Mouse (Mus musculus): ENCODE results near the gene Tbc1d10c. TPM values are rescaled to one million over a fixed set of nuclear protein-coding genes. Genes with fewer than 3 reads are reported as not detected.

Gene Tbc1d10c
- polyA plus RNA-seq (2012; rRNA removed) = 1.7 and 2.6 TPM in 2 replicates

DNA sequence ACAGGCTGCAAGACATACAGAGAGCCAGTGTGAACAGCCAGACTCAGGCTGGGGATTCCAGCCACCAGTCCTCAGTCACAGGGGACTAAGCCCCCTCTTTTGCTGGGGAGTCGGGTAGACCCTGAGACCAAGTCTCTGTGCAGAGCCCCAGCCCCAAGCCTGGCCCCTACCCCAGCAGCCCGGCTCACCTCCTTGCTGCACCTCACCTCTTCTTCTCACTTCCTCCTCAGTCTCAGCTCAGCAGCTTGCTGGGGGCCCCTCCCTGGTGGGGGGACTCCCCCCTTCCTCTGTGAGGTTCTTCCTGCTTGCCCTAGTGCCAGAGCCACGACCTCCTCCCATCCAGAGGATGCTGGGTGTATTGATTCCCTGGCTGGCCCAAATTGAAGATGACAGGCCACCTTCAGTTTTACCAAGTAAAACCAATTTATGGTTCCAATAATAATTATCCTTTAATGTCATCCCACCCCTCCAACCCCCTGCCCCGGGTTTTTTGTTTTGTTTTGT is at the start of gene Tbc1d10c:
Gene Tbc1d10c, minus strand, starts transcription at position 454 of the 504 bp plus-strand sequence.

DNA sequence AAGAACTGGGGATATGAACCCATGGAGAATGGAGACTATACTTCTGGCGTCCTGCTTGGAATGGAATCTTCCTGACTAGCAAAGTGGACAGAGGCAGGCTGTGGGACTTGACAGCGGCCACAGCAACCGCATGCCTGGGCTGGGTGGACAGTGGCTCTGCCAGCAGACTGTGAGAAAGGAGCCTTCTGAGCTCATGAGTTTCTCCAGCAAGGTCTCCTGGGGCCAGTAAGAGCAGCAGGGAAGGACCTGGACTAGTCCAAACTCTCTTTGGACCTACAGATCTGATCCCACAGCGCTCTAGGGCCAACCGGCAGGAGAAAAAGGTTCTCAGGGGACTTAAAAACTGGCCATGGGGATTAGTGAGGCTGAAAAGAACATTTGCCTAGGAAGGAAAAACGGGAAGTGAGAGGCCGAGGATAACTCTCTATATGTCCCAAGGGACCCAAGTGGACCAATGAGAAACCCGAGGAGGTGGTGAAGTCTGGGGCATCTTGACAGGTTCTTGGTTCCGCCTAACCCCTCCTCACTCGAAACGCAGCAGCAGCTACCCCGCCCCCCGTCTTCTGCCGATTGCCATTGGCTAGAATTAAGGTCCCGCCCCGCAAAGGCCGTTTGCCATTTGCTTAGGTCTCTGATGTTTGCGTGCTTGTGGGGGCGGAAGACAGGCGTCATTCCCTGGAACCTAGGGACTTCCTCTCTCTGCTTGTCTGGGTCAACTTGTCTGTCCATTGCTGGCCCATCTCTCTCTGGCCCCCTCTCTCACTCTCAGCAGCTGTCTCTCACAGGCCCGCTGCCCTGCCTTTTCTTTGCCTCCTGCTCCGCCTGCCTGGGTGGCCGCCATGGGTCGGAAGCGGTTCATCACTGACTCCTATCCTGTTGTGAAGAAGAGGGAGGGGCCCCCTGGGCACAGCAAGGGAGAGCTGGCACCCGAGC is 40.4 kb upstream of the Tbc1d10c start, which contains the start of gene Pold4:
Gene Pold4, plus strand, starts transcription at position 647 of the 933 bp plus-strand sequence.

DNA sequence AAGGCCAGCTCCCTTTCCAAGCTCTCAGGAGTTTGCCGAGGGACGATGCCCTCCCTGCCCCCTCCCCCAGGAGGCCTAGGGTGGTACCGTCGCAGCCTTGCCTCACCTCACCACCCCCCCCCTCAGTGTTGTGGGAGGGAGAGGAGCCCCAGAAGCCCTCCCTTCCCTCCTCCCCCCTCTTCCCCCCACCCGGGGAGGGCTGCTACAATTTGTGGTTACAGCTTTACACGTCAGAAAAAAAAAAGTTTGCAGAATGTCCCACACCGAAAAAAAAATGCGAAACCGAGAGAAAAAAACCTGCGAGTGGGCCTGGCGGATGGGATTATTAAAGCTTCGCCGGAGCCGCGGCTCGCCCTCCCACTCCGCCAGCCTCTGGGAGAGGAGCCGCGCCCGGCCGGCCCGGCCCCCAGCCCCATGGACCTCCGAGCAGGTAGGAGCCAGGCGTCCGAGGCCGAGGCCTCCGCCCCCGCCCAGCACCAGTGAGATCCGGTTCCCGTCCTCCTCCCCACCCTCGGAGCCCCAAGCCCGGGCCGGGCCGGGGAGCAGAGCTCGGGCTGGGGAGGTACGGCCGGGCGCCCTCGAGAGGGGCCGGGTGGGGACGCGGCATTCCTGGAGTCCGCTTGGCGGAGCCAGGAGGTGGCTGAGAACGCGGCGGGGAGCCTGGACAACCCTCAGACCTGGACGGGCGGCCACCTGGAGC is 23.1 kb upstream of the Tbc1d10c start, which contains the start of the genes Clcf1 and AC109138.7:
Gene Clcf1, plus strand, starts transcription at position 168 of the 700 bp plus-strand sequence.
Gene AC109138.7, plus strand, starts transcription at position 287 of the 700 bp plus-strand sequence.

DNA sequence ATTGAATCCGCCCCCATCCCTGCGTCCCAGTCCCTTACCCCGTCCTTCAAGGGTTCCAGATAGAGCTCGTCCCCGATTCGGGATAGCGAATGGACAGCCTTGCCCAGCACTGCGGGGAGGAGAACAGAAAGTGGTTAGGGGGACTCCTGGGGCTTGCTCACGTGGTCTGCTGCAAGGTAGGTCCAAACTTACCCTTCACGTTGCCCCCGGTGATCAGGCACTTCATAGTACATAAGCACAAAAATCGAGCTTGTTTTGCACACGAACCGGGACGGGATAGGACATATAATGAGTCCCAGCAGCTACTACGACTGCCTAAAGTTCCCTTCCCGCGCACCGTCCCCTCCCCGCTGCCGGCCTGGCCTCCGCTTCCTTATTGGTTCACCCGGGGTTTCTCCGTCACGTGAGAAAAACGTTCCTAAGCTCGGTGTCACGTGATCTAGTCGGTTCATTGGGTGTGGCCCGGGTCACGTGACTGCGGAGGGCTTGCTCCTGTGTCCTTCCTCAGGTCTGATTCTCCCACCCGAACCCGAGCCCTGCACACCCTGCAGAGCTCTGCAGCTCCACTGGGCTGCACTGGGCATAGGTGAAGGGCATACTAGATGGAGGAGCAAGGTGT is 10.3 kb upstream of the Tbc1d10c start, which contains the start of gene Rad9a:
Gene Rad9a, minus strand, starts transcription at position 372 of the 619 bp plus-strand sequence.

DNA sequence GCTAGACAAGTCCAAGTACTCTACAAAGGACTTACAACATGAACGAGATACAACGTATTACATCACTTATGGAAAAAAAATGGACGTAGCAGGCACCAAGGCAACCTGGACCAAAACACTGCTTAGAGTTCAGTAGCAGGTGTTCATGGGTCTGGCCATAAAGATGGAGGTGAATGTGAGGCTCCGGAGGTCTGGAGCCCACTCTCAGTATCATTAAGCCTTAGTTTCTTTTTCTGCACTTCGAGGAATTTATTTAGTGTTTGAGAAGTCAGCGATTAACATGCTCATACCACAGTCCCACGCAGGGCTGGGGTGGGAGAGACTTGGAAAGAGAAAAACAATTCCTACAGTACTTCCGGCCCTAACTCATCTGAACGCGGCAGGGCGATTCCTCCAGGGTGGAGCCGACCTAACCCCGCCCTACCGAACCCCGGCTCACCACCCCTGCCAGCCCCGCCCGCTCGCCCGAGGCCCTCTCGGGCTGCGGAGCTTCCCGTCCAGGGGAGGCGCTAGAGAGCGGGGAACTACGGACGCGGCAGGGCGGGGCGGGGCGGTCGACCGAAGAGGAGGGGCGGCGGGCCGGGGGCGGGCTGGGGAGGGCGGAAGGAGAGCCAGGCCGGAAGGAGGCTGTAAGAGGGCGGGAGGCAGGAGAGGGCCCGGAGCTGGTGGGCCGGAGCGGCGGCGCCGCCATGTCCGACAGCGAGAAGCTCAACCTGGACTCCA is 605 bp upstream of the Tbc1d10c start, which contains the start of gene Ppp1ca:
Gene Ppp1ca, plus strand, starts transcription at position 538 of the 723 bp plus-strand sequence.

DNA sequence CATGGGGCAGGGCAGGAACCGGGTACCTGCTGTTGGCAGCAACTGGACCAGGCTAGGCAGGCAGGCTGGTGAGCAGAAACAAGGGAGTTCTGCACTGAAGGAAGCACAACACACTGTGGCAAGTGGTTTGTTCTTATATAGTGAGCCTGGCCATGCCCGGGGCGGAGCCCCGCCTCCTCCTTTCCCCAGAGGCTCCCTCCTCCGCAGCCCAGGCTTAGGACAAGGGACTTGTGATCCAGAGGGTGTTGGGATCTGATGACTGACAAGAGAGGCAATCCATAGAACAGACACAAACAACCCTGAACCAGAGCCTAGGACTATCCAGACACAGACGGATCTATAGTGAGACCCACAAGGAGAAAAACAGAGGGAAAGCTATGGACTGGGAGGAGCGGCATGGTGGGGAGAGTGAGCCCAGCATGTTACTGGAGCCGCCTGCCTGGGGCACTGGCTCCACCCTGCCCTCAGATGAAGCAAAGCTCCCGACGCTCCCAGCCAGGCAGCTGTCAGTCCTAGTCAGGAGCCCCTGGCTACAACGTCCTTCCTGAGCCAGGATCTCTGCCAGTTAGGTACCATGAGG is 15.6 kb downstream of the Tbc1d10c start, which contains the start of gene Carns1:
Gene Carns1, minus strand, starts transcription at position 112 of the 580 bp plus-strand sequence.

DNA sequence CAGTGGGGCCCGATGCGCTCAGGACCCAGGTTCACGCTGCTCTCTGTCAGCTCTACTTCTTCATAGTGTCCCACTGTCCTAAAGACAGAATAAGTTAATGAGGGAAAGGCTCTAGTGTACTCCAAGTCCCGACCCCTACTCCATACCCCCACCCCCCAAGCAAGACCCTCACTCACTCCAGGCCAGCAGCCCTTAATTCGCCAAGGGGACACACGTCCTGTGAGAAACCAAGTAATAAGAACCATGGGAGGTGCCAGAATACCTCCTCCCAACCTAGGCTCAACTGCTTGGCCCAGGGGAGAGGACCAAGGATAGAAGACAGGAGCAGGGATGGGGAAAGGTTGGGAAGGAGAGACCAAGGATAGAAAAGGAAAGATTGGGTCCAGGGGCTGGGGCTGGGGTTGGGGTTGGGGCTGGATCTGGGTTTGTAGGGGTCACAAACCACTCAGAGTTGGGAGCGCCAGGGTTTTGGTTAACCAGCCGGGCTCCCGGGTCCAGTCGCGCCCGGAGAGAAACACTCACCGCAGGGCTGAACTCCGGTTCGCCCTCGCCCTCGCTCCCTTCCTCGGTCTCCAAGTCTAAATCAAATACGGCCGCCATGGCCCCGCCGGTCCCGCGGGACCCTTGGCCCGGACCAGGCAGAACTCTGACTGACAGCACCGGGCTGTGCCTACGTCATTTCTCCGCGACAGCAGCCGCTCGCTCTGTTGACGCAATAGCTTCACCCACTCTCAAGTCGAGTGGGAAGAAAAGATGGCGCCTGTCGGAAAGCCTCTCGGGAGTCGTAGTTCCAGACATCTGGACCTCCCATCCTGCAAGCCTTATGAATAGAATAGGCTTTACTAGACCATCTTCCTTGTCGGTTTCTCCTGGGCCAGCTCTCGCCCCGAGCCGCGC is 28.2 kb downstream of the Tbc1d10c start, which contains the start of gene Rps6kb2:
Gene Rps6kb2, minus strand, starts transcription at position 709 of the 897 bp plus-strand sequence.

DNA sequence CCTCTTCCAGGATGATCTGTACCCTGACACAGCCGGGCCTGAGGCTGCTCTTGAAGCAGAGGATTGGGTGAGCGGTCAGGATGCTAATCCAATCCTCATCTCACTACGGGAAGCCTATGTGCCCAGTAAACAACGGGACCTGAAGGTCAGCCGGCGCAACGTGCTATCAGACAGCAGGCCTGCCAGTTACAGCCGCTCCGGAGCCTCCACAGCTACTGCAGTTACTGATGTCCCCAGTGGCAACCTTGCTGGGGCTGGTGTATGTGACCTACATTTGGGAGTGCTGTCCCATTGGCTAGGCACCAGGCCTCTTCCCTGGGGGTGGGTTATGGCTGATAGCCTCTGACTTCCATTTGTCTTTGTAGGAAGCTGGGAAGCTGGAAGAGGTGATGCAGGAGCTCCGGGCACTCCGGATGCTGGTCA is 37.8 kb downstream of the Tbc1d10c start, which contains the start of gene Ptprcap:
Gene Ptprcap, plus strand, starts transcription at position 373 of the 423 bp plus-strand sequence.

DNA sequence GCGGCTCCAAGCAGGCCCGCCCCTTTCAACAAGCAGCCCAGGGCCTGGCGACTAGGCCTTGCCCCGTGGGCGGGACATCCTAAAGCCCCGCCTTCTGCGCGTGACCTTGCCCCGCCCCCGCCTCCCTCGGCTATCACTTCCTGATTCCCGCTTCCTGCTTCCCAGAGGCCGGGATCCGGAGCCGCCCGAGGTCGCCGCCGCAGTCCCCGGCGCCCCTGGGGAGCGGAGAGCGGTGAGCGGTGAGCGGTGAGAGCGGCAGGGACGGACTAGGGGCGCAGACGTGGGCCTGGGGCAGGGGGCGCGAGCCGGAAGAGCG is 42.6 kb downstream of the Tbc1d10c start, which contains the start of gene Coro1b:
Gene Coro1b, plus strand, starts transcription at position 129 of the 316 bp plus-strand sequence.

DNA sequence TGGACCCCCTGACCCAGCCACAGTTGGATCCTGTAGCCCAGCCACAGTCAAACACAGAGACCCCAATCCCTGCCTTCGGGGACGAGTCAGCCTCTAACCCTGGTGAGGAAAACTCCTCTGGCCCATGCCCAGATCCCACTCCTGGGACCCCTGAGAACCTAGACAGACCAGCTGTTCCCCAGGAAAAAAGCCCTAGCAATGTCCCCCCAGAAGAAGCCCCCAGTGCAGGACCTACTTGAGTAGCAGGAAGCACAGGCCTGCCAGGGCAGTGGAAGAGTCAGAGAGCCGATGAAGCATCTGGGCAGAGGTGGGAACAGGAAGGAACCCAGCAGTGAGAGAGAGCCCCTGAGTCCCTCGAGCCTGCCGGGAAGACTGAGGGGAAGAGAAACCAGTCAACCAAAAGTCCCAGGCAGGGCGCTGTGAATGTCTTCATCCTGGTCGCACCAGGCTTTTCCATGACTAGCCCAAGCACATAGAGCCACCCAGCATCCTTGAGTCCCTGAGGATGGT is 47.3 kb downstream of the Tbc1d10c start, which contains the start of gene Cabp4:
Gene Cabp4, minus strand, starts transcription at position 275 of the 510 bp plus-strand sequence.

DNA sequence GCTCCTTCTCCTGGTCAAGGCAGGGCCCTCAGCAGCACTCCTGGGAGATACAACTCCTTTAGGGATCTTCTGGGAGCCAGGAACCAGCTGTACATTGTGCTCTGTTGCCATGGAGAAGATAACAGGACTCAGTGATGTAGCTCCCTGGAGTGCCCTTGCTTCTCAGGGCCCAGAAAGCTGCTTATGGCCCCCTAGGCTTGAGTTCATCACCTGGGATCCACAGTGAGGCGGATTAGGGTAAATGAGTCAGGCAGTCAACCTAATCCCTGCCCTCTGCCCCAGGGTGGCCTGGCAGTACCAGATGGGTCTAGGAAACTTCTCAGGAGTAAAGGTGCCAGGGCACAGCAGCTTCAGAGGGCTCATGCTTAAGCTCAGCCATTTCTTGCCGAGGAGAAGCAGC is 51.6 kb downstream of the Tbc1d10c start, which contains the start of gene Gpr152:
Gene Gpr152, plus strand, starts transcription at position 342 of the 400 bp plus-strand sequence.

Other genes with a start within 250 kb of the Tbc1d10c start
- gene Aldh3b3, start 232.6 kb downstream of the Tbc1d10c start, polyA plus RNA-seq (2012; rRNA removed) = 0.03 TPM in 2 replicates
- gene Aldh3b2, start 219.0 kb downstream of the Tbc1d10c start, polyA plus RNA-seq (2012; rRNA removed) = 1.4 and 1.5 TPM in 2 replicates
- 2.5 and 3.3 TPM in 2 replicates for gene Acy3, start 204.7 kb downstream of the Tbc1d10c start, polyA plus RNA-seq (2012; rRNA removed)
- 0.04 and 0.07 TPM in 2 replicates for gene Tbx10, start 198.5 kb downstream of the Tbc1d10c start, polyA plus RNA-seq (2012; rRNA removed)
- gene Nudt8, start 190.7 kb downstream of the Tbc1d10c start, polyA plus RNA-seq (2012; rRNA removed) = 10.6 and 16.8 TPM in 2 replicates
- 8.0 and 9.6 TPM in 2 replicates for gene Gm49405, start 190.7 kb downstream of the Tbc1d10c start, polyA plus RNA-seq (2012; rRNA removed)
- 25.8 and 27.8 TPM in 2 replicates for gene Doc2g, start 188.0 kb downstream of the Tbc1d10c start, polyA plus RNA-seq (2012; rRNA removed)
- gene Ndufv1, start 178.5 kb downstream of the Tbc1d10c start, polyA plus RNA-seq (2012; rRNA removed) = 204 and 205 TPM in 2 replicates
- gene Gstp1, start 153.3 kb downstream of the Tbc1d10c start, polyA plus RNA-seq (2012; rRNA removed) = 361 and 368 TPM in 2 replicates
- 3.1 and 10.4 TPM in 2 replicates for gene Gstp2, start 145.3 kb downstream of the Tbc1d10c start, polyA plus RNA-seq (2012; rRNA removed)
- not detected in 2 replicates for gene Gstp3, start 131.7 kb downstream of the Tbc1d10c start, polyA plus RNA-seq (2012; rRNA removed)
- gene Cabp2, start 109.7 kb downstream of the Tbc1d10c start, polyA plus RNA-seq (2012; rRNA removed) = 0.25 TPM in 1 of 2 replicates, not detected in the other
- 61.3 and 62.9 TPM in 2 replicates for gene Cdk2ap2, start 94.1 kb downstream of the Tbc1d10c start, polyA plus RNA-seq (2012; rRNA removed)
- 217 and 226 TPM in 2 replicates for gene Pitpnm1, start 91.3 kb downstream of the Tbc1d10c start, polyA plus RNA-seq (2012; rRNA removed)
- gene Aip, start 65.4 kb downstream of the Tbc1d10c start, polyA plus RNA-seq (2012; rRNA removed) = 116 and 124 TPM in 2 replicates
- 0.03 and 0.06 TPM in 2 replicates for gene Gpr152, start 51.5 kb downstream of the Tbc1d10c start, polyA plus RNA-seq (2012; rRNA removed)
- gene Cabp4, start 47.3 kb downstream of the Tbc1d10c start, polyA plus RNA-seq (2012; rRNA removed) = 0.08 and 0.12 TPM in 2 replicates
- 261 and 276 TPM in 2 replicates for gene Coro1b, start 42.7 kb downstream of the Tbc1d10c start, polyA plus RNA-seq (2012; rRNA removed)
- 1.1 and 1.3 TPM in 2 replicates for gene Ptprcap, start 37.7 kb downstream of the Tbc1d10c start, polyA plus RNA-seq (2012; rRNA removed)
- 60.8 and 68.3 TPM in 2 replicates for gene Rps6kb2, start 27.9 kb downstream of the Tbc1d10c start, polyA plus RNA-seq (2012; rRNA removed)
- gene Carns1, start 15.8 kb downstream of the Tbc1d10c start, polyA plus RNA-seq (2012; rRNA removed) = 4.6 and 4.9 TPM in 2 replicates
- gene Ppp1ca, start 781 bp upstream of the Tbc1d10c start, polyA plus RNA-seq (2012; rRNA removed) = 380 and 382 TPM in 2 replicates
- 30.2 and 30.5 TPM in 2 replicates for gene Rad9a, start 10.4 kb upstream of the Tbc1d10c start, polyA plus RNA-seq (2012; rRNA removed)
- 3.0 and 3.1 TPM in 2 replicates for gene Clcf1, start 23.0 kb upstream of the Tbc1d10c start, polyA plus RNA-seq (2012; rRNA removed)
- gene AC109138.7, start 23.1 kb upstream of the Tbc1d10c start, polyA plus RNA-seq (2012; rRNA removed) = not detected in 2 replicates
- gene Pold4, start 40.6 kb upstream of the Tbc1d10c start, polyA plus RNA-seq (2012; rRNA removed) = 29.7 and 31.3 TPM in 2 replicates
- gene Ssh3, start 77.9 kb upstream of the Tbc1d10c start, polyA plus RNA-seq (2012; rRNA removed) = 75.1 and 87.8 TPM in 2 replicates
- 85.6 and 86.4 TPM in 2 replicates for gene Ankrd13d, start 91.9 kb upstream of the Tbc1d10c start, polyA plus RNA-seq (2012; rRNA removed)
- gene Grk2, start 114.9 kb upstream of the Tbc1d10c start, polyA plus RNA-seq (2012; rRNA removed) = 118 and 127 TPM in 2 replicates
- gene Kdm2a, start 207.0 kb upstream of the Tbc1d10c start, polyA plus RNA-seq (2012; rRNA removed) = 66.0 and 69.0 TPM in 2 replicates
- 2.9 and 3.9 TPM in 2 replicates for gene Rhod, start 248.1 kb upstream of the Tbc1d10c start, polyA plus RNA-seq (2012; rRNA removed)